Mouse (Mus musculus) adrenal gland, postnatal 4 days (tissue): Measurements from ENCODE around the gene Dusp22. TPM values are rescaled to one million over a fixed set of nuclear protein-coding genes. Genes with fewer than 3 reads are reported as not detected.

ENCODE experiments used
- DNase-seq, 2 experiments: peaks; one replicate each; pipeline ENCODE4 v3.0.0; 2021 to 2022; ENCODE audit warnings: low spot score in 2 of 2, mixed read lengths in 2 of 2
- total RNA-seq, 2 experiments: library from RNA; stranded (reverse); gene quantifications; 2 replicates each; pipeline ENCODE4 v1.2.3; 2021

The Dusp22 gene
- total RNA-seq, 2 experiments from 2014 or later = 33.3 to 36.5 TPM

DNA sequence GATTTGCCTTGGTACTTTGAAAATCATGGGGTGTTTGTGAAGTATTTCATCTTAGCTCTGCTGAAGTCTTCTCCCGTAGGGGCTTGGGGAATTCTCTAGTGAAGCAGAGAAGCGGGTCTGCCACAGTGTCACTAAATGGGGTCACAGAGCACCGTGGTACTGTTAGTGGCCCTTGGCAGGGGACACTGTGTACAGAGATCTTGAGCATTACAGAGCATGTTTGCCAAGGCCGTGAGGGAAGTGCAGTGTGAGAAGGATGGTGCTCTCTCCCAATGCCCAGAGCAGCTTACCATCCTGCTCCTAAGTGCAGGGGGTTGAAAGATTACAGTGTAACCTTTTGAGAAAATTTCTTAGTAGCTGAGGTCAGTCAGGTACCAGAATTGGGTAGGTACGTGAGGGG, 8.5 kb downstream of the Dusp22 start:
- DNase-seq = no peak

DNA sequence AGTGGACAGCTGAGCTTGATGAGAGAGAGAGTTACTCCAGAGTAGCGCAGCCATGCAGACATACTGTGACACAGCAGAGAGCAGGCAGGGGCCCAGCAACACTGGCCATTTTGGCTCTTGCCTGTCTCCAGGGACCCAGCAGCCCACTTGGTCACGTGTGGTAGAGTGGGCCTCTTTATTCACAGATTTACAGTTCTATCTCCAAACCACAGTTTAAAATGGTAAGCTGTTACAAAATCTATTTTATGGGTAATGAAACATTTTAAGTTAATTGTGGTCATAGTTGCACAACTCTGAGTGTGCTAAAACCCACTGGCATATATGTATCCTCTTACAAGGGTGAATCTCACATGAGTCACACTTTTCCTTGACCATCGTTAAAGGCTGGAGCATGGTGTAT, 9.5 kb downstream of the Dusp22 start:
- DNase-seq = no peak

DNA sequence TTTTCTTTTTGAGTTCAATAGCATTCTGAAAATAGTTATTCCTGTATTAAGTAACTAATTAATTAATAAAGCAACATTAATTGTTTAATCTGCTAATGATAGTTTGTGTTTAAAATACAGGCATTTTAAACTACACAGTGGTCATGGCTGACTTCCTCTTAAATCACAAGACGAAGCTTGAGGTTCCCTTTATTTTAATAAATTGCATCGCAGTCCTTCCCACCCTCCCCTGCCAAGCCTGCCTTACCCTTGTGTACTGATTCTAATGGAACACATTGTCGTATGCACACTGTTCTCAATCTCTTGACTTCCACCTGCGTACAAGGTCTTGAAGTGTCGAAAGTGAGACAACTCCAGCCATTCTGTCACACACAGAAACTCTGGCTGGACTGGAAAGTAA, 14.1 kb downstream of the Dusp22 start:
- no peak for DNase-seq

DNA sequence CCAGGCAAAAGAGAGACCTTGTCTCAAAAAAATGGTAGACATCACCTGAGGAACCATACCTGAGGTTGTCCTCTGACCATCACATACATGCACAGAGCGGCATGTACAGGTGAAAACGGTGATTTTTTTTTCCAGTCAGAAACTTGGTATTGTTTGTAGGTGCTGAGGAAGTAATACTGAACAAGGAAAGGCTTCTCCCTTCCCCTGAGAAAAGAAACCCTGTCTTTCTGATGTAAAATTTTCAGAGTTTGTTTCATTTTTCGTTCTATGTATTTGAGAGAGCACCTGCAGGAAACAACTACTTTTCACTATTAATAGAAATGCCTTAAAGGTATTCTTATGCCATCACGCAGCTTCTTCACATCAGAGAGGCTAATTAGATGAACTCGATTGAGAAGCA, 19.0 kb downstream of the Dusp22 start:
- no peak for DNase-seq

DNA sequence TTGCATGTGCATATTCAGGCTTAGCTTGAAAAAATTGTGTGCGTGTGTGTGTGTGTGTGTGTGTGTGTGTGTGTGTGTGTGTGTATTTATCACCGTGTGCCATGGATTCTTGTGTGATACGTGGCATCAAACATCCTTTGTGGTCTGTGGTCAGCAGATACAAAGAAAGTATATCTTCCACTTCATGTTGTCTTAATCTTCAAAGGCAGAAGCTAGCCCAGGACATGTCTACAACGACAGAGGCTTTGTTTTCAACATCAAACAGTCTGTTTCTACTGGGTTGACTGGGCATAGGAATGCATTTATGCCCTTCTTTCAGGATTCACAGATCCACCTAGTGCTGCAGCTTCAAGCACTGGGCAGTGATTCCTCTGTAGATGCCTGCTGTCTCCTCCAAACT, 22.1 kb downstream of the Dusp22 start:
- DNase-seq = no peak

DNA sequence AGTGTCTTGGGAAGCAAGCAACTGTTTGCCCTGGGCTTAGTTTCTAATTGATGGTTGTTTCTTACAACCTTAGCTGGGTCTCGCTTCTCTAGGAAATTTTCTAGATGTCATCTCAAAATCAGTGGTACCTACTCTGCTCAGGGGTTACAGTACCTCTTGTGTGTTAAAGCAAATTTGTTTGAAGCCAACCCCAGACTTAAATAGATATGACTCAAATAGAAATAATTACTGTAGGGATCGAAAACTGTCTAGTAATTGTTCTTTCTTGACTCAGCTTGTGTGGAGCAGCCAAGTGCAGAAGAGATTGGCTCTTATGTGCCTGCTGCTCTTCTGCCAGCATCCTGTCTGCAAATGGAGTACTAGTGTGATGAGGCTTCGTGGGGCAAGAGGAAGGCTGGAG, 22.5 kb downstream of the Dusp22 start:
- DNase-seq = no peak

DNA sequence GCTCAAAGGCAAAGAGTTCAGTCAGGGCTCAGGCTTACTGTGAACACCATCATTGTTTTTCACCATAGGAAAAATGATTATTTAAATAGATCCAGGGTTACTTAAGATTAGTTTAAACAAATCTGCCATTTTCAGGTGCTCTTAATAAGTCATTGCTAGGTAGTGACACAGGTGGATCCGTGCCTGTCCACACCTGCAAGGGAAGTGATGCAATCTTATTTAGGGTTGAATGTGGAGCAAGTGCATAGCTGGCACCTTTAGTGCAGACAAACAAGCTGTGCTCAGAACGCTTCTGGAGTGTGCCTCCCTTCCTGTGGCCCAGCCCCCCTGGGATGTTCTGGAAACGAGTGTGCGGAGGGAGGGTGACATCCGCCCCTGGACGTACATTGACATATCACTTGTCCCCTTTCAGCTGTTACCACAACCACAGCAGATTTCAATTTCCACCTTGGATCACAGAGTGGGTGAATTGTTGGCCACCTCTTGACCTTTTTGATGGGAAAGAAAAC, 24.9 kb downstream of the Dusp22 start:
- no peak for DNase-seq

DNA sequence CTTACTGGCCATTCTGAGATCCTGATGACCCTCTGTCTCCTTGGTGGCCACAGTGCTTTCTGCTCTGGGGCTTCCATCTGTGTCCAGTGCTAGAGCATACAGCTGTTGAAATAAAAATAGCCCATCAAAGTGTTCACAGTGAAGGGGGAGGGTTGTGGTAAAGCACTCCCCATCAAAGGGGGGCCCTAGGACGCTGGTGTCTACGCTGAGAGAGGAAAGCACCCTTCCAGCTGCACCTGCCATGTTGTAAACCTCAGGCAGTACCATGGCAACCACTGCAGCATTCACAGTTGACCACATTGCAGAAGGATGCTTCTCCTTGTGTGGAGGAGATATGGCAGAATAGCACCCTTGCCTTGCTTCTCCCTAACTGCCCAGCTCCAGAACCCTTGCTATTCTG, 26.2 kb downstream of the Dusp22 start:
- DNase-seq = no peak

DNA sequence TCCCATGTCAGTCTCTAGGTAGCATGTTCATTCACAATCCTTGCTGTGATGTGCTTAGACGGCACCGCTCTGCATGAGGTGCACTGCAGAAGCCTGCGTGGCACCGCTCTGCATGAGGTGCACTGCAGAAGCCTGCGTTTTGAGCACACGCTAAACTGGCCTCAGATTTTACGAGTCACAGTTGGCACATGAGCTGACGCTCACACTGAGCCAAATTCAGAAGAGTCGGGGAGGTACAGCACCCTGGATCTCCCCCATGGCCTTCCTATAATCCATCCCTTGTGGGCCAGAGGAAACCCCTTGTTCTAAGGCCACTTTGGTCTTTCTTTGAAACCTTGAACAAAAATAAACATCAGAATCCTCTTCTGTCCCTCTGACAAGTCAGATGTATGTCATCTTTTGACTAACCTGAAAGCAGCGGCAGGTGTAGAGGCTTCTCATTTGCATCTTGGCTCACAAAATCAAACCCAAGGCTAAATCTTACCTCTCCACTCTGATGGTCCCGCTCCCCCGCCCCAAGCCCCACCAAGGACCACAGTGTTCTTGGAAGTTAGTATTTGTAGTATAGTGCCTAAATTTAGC, 28.3 kb downstream of the Dusp22 start:
- no peak for DNase-seq

DNA sequence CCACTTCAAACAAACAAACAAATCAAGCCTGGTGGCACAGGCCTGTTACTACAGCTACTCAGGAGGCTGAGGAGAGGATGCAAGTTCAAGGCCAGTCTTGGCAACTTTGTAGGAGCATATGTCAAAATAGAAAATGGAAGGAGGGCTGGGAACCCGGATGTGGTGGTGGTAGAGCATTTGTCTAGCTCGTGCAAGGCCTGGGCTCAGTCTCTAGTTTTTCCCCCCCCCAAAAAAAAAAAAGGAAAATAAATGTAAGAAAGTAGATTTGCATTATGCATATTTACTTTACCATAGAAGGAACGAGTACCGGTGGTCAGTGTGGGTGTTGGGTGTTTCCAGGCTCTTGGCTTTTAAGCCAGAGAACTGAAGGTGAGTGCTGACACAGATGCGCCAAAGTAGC, 29.7 kb downstream of the Dusp22 start:
- no peak for DNase-seq

DNA sequence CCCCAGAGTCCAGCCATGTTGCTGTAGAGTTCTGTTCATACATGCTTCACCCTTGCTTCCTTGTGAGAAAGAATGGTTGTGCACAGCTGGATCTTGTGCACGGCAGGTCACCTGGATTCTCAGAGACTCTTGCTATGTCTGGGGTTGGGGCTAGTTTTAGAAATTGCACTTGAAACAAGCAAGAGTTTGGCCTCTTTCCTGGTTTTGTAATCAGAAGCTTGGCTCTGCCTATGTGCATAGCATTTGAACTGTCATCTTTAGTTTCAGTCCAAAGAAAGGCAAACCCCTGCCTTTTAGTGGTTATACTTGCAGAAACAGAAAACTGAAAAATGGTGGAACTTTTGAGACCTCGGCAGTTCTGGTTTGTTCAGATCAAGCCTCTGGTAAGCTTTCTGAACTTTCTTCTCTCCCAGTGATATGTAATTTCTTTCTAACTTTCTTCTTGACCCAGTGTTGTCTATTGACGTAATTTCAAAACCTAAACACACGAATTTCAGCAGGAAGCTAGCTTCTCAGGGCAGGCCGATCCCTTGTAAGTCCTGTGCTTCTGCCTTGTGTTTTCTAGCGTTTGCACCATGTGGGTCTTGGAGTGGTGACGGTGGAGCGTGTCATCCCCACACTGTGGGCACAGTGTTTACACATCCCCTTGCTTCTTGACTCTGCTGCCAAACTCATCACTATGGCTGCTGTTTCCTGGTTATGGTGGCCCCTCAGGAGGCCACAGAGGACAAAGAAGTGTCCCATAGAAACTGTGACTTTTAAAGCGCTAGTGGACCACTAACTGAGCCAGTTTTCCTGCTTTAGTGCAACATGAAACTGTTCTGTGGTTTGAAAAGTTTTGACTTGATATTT, 31.9 kb downstream of the Dusp22 start:
- no peak for DNase-seq

DNA sequence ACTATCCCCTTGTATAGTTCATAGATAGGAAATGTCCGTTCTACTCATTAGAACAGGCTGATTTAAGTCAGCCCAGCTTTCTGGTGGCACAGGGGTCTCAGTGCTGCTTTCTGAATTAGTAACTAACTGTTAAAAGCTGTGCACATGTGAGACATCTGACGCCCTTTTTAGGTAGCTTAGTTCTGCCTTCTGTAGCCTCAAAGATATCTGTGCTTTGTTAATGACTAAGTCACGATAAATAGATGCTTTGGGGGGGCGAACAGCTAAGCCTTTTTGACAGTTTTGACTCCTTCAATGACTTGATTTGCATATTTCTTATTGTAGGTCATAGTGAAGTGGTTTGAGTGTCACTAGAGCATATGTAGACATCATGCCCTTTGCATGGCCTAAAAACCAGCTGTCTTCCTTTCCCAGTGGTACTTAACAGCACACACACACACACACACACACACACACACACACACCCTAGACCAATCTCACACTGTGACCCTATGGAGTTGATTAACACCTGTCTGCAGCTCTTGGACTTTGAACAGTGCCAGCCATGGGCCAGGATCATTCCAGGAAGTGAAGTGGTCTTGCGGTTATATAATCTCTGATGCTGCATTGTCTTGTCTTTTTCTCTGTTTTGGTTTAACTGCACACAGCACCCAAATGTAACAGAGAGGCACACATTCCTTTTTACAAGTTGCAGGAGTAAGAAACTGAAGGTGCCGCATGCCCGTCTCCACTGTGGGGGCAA, 33.0 kb downstream of the Dusp22 start:
- DNase-seq = no peak

DNA sequence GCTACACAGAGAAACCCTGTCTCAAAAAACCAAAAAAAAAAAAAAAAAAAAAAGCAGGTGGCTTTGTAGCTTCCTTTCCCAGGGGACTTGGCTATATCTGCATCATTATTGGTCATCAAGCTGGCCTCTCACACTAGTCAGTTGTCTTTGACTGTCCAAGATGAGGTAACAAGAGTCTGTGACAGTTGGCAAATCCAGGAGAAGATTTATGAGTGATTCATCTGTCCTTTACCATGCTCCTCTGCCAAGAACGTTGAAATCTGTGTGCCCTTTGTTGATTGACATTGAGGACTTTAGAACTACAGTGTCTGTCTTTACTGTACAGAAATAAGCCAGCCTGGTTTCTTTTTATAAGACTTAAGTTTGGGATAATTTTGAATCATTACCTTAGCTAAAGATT, 35.4 kb downstream of the Dusp22 start:
- DNase-seq = no peak

DNA sequence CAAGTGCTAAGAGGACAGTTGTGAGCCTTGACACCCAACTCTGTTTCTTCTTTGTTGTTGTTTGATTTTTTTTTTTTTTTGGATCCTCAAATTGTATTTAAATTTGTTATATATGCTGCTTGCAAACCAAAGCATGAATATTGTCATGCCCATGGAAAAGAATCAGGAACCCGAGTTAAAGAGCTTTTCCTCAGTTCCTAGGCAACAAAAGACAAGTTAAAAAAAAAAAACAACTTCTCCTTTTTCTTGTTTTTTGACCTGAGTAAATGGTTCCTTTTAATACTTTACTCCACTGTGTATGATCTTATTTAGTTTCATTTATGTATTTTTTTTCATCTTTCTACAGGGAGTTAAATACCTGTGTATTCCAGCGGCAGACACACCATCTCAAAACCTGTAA, 36.1 kb downstream of the Dusp22 start:
- DNase-seq = no peak

DNA sequence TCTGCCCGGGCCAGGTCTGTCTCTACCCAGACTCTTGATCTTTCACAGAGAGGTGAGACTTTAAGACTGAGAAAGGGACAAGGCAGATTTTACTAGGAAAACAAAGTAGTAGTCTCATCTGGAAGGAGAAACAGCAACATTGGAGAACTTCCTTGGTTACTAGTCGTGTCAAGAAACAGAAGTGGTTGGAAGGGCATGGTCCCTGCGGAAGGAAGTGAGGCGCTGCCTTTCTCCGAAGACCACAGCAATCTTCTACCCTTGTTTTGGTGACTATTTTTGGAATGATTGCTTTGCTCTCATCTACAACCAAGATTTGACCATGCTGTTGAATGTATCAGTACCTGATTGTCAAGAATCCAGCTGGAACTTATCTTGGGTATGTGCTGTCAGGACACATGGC, 38.1 kb downstream of the Dusp22 start:
- no peak for DNase-seq

DNA sequence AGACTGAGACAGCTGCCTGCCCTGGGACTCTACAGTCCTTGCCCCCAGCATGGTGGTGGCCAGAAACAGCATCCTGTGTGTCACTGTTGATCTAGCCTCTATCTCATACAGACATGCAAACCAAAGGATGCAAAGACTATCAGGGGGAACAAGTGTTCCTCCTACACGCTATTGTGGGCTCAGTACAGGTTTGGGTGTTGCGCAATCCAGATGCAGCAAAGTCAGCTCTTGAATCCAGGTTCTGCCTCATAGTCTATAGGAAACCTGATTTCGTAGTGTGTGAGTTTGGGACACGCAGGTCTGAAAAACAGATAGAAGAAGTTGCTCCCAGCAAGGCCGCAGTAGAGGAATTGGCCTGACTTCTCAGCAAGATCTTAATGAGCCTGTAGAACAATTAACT, 42.9 kb downstream of the Dusp22 start:
- no peak for DNase-seq

DNA sequence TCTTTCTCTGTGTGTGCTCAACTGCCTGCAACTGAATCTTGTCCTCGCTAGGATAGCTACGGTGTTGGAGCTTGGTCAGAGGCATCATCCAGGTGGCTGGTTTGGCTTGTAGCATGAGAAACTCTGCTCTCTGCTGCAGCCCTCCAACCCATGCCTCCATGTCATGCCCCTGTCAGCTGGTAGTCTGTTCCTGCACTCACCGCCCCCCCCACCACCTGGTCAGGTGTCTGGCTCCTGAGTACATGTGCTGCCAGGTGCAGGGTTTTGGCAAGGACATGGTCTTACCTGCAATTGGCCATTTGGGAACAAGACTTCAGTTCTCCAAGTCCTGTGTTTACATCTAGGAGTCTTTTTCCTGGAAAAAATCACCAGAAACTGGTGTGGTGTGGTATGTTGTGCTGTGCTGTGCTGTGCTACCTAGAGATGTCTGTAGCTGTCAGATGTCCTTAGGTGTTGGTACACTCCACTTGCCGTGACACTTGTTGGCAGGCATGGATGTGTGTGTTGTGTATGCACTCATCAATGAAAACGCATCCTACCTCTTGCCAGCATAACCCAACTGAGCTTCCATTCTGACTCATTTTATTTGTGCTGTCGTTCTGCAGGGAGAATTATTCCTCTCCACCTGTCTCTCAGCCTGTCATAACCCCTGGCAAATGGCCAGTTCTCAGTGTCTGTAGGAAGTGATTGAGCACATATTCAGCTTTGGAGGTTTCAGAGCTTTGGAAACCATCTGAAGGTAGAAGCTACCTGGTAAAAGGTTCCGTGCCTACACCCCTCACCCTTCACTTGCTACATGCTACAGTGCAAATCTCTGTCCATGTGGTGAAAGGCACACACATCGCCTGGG, 44.7 kb downstream of the Dusp22 start:
- no peak for DNase-seq

DNA sequence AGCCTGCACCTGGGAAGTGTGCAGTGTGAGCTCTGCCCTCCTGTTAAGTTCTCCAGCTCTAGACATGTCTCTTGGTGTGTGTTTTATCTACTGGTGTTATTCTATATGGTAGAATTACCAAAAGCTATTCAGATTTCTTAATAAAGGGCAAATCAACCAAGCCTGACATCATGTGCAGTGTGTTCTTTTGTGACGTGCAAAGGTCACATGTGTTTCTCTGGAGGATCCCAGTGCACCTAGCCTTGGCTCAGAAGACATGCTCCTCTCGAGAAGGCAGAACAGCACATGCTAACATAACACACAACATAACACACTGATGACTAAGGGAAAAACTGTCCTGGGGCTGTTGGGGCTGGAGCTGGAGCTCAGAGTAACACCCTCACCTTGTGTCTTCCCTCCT, 51.3 kb downstream of the Dusp22 start:
- DNase-seq = no peak

DNA sequence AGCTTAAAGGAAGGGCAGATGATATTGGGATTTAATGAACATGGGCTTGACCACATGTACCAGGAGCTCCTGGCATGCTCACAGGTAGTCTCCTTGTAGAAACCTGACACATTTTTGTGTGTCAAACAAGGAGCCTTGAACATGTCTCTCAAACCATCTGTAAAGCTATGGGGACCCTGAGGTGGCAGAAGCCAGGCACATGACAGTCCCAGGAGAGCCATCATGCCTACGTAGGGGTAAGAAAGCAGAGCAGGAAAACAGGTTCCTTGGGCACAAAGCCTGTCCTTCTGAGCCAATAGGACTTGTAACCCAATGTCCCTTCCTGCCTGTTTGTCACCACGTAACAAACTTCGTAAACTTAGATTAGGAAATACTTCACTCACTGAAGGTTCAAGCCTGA, 51.9 kb downstream of the Dusp22 start:
- no peak for DNase-seq

DNA sequence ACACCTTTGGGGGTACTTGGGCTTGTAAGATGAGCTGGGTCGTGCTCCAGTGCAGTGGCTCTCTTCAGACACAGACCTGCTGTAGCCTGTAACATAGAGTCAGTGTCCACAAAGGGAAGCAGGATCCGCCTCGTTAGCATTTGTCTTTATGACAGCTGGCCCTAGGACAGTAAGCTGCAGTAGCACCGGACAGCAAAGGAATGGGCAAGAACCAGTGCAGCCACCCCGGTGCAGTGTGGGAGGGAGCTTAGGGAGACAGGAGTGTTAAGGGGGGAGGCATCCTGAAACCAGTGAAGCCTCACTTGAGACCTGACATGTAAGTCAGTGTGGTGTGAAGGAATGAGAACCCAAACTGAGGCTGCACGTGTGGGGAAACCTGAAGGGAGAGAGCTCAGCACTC, 52.5 kb downstream of the Dusp22 start:
- no peak for DNase-seq

DNA sequence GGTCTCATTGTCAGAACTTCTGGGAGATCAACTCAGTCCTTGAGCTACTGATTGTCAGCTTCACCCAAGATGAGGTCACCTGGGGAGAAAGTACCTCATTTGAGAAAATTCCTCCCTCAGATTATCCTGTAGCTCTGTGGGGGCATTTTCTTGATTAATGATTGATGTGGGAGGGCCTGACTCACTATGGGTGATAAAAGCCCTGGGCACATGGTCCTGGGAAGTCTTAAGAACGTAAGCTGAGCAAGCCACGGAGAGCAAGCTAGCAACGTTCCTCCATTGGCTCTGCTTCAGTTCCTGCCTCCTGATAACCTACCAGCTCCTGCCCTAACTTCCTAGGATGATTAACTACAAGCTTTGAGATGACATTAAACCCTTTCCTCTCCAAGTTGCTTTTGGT, 53.8 kb downstream of the Dusp22 start:
- no peak for DNase-seq
